Mouse (Mus musculus) liver, embryonic 12.5 days (tissue): ENCODE measurements around the gene Rhox3c. TPM values are rescaled to one million over a fixed set of nuclear protein-coding genes. Genes with fewer than 3 reads are reported as not detected.
"Not testable (repeated sequence)": the region's sequence is repeated elsewhere in the genome, so short reads cannot be mapped to it uniquely, and the experiment has no call there.

Experiments used
- ATAC-seq: fragments of 200-750 bp; cut with Nextera tagmentation; 2 replicates; pipeline ENCODE4 v1.8.0; 2017; ENCODE audit warnings: moderate number of reproducible peaks, mild to moderate bottlenecking, moderate library complexity
- H3K27ac ChIP-seq: fragments of 300-500 bp; sonication (generic); 2 replicates; pipeline ENCODE4 v1.5.1; 2016; ENCODE audit warnings: mild to moderate bottlenecking
- H3K27me3 ChIP-seq: fragments of 300-500 bp; sonication (generic); replicated peaks from 2 replicates; pipeline ENCODE4 v1.6.1; 2016; ENCODE audit warnings: mild to moderate bottlenecking, moderate library complexity
- H3K36me3 ChIP-seq: fragments of 300-500 bp; sonication (generic); 2 replicates; pipeline ENCODE4 v1.6.1; 2016; ENCODE audit warnings: mild to moderate bottlenecking, moderate library complexity
- H3K4me1 ChIP-seq: fragments of 300-500 bp; sonication (generic); 2 replicates; pipeline ENCODE4 v1.6.1; 2016
- H3K4me2 ChIP-seq: fragments of 300-500 bp; sonication (generic); 2 replicates; pipeline ENCODE4 v1.6.1; 2016; ENCODE audit warnings: mild to moderate bottlenecking, moderate library complexity
- H3K4me3 ChIP-seq: fragments of 300-500 bp; sonication (generic); 2 replicates; pipeline ENCODE4 v1.5.1; 2016; ENCODE audit warnings: mild to moderate bottlenecking, moderate library complexity
- H3K9ac ChIP-seq: fragments of 300-500 bp; sonication (generic); 2 replicates; pipeline ENCODE4 v1.6.1; 2016; ENCODE audit warnings: mild to moderate bottlenecking, moderate library complexity
- H3K9me3 ChIP-seq: fragments of 300-500 bp; sonication (generic); replicated peaks from 2 replicates; pipeline ENCODE4 v1.6.1; 2016; ENCODE audit warnings: mild to moderate bottlenecking, moderate library complexity
- WGBS: fragments of 180-500 bp; shearing (Covaris S2); methylation state at CpG from one replicate; pipeline ENCODE4 v1.1.7; 2016; ENCODE audit not compliant: insufficient replicate concordance; 5-methylcytosine and 5-hydroxymethylcytosine counted together
- polyA plus RNA-seq: library from polyadenylated mRNA; unstranded; fragments of >200 nt; fragmentation: Nextera tagmentation; extraction: Ambion mirVana; gene quantifications from 2 replicates; pipeline ENCODE4 v1.2.1, GENCODE M21; 2016

Gene Rhox3c
- not detected in 2 replicates for polyA plus RNA-seq

DNA sequence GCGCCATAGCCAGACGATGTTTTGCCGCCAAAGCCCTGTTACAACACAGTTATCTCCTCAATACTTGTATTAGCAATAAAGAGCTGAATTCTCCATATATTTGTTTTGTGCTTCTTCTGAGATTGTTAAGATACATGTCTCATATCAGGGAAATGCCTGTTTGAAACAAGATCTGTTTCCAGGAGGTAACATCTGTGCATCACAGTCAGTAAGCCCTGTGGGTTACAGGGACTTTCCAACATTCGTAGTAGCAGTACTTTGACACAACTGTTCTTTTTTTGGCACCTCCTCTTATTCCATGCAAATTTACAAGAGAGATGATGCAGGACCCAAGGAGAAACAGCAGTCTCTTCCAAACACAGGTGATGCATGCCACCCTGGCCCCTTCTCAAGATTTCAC is at the start of gene Rhox3c:
Gene Rhox3c (plus strand): TSS at position 301 of the 400 bp plus-strand sequence.
- WGBS, result 80% methylated on average over 3 of the region's 4 CpGs
- H3K4me3 ChIP-seq, ATAC-seq, H3K9ac ChIP-seq, H3K27ac ChIP-seq, H3K36me3 ChIP-seq, H3K9me3 ChIP-seq, H3K4me1 ChIP-seq, H3K27me3 ChIP-seq, H3K4me2 ChIP-seq: not testable (repeated sequence)

GRCm38 (mm10) chrX:37411767-37412166 is 46.6 kb upstream of the Rhox3c start, which contains the start of gene Rhox2b:
TSS of gene Rhox2b (plus strand) at chrX:37412067.
- H3K27ac ChIP-seq, H3K9ac ChIP-seq, H3K4me3 ChIP-seq, H3K36me3 ChIP-seq, ATAC-seq, H3K4me1 ChIP-seq, H3K9me3 ChIP-seq, H3K4me2 ChIP-seq, H3K27me3 ChIP-seq: not testable (repeated sequence)
- WGBS, result no CpG with 5 or more reads among the region's 9 CpGs

- not testable (repeated sequence) for H3K27ac ChIP-seq, H3K9ac ChIP-seq, H3K36me3 ChIP-seq, H3K4me2 ChIP-seq, H3K9me3 ChIP-seq, ATAC-seq, H3K4me3 ChIP-seq, H3K4me1 ChIP-seq, H3K27me3 ChIP-seq
- WGBS, result 82% methylated on average over 14 of the region's 15 CpGs
Observed at GRCm38 (mm10) chrX:37432194-37432593, 26.2 kb upstream of the Rhox3c start, which contains the start of gene Rhox4b. TSS of gene Rhox4b (plus strand) at chrX:37432494.

DNA sequence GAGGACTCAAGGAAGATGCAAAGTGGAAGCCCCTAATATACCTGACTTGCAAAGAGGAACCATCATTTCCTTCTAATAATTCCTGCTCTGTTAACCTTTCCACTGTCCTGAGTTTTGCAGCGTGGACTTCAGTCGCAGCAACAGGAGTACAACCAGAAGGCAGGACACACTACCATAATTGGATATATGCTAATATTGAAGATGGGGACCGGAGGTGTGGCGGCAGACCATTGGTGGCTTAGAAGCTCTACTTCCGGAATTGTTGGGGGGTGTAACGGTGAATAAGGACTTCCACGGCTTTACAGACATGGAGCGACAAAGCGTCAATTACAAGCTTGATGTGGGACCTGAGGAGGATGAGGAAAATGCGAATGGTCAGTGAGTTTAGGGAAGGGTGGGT is 5.0 kb upstream of the Rhox3c start, which contains the start of gene Rhox2c:
Gene Rhox2c (plus strand): TSS at position 301 of the 400 bp plus-strand sequence.
- H3K27me3 ChIP-seq, H3K36me3 ChIP-seq, ATAC-seq, H3K4me3 ChIP-seq, H3K4me1 ChIP-seq, H3K9ac ChIP-seq, H3K27ac ChIP-seq, H3K9me3 ChIP-seq, H3K4me2 ChIP-seq: not testable (repeated sequence)
- WGBS, result 81% methylated on average over 9 of the region's 10 CpGs

- H3K4me3 ChIP-seq, H3K4me1 ChIP-seq, H3K9ac ChIP-seq, ATAC-seq, H3K27ac ChIP-seq, H3K27me3 ChIP-seq, H3K36me3 ChIP-seq, H3K9me3 ChIP-seq, H3K4me2 ChIP-seq: not testable (repeated sequence)
- 80% methylated on average over 14 of the region's 14 CpGs for WGBS
Observed at GRCm38 (mm10) chrX:37480037-37480436, 21.7 kb downstream of the Rhox3c start, which contains the start of gene Rhox4c. TSS of gene Rhox4c (plus strand) at chrX:37480337.

DNA sequence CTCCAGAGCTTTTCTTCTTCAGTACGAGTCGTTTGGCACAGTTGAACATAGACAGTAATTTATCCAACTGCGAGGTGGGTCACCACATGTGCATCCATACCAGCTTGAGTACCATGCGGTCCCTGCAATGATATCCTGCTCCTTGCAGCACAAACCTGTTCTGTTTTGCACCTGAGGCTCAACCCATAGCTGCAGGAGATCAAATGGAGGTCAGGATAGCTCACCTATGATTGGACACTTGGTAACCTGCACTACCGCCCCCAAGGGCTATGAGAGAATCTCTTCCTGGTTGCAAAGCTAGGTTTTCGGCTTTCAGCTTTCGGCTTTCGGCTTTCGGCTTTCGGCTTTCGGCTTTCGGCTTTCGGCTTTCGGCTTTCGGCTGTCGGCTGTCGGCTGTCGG is 55.7 kb downstream of the Rhox3c start, which contains the start of gene Rhox4d:
Gene Rhox4d (plus strand): TSS at position 301 of the 400 bp plus-strand sequence.
- not testable (repeated sequence) for H3K27ac ChIP-seq, ATAC-seq, H3K4me1 ChIP-seq, H3K4me3 ChIP-seq, H3K9me3 ChIP-seq, H3K9ac ChIP-seq, H3K27me3 ChIP-seq, H3K36me3 ChIP-seq, H3K4me2 ChIP-seq
- WGBS, result 88% methylated on average over 16 of the region's 18 CpGs

Other genes with a start within 250 kb of the Rhox3c start
- gene Gm9, start 247.5 kb upstream of the Rhox3c start, polyA plus RNA-seq, result not detected in 2 replicates
- gene Rhox1, start 236.3 kb upstream of the Rhox3c start, polyA plus RNA-seq, result not detected in 2 replicates
- gene Rhox2a, start 213.6 kb upstream of the Rhox3c start, polyA plus RNA-seq, result not detected in 2 replicates
- not detected in 2 replicates for gene Rhox3a, start 208.7 kb upstream of the Rhox3c start, polyA plus RNA-seq
- gene Rhox4a, start 193.2 kb upstream of the Rhox3c start, polyA plus RNA-seq, result not detected in 2 replicates
- not detected in 2 replicates for gene Rhox3a2, start 78.6 kb upstream of the Rhox3c start, polyA plus RNA-seq
- not detected in 2 replicates for gene Rhox4a2, start 67.7 kb upstream of the Rhox3c start, polyA plus RNA-seq
- not detected in 2 replicates for gene Rhox2b, start 46.5 kb upstream of the Rhox3c start, polyA plus RNA-seq
- not detected in 2 replicates for gene Rhox4b, start 26.1 kb upstream of the Rhox3c start, polyA plus RNA-seq
- not detected in 2 replicates for gene Rhox2c, start 4.9 kb upstream of the Rhox3c start, polyA plus RNA-seq
- not detected in 2 replicates for gene Rhox4c, start 21.8 kb downstream of the Rhox3c start, polyA plus RNA-seq
- gene Rhox2d, start 34.8 kb downstream of the Rhox3c start, polyA plus RNA-seq, result not detected in 2 replicates
- gene Rhox4d, start 55.8 kb downstream of the Rhox3c start, polyA plus RNA-seq, result not detected in 2 replicates
- gene Rhox2e, start 71.9 kb downstream of the Rhox3c start, polyA plus RNA-seq, result not detected in 2 replicates
- not detected in 2 replicates for gene Rhox3e, start 83.4 kb downstream of the Rhox3c start, polyA plus RNA-seq
- not detected in 2 replicates for gene Rhox4e, start 98.8 kb downstream of the Rhox3c start, polyA plus RNA-seq
- not detected in 2 replicates for gene Rhox2f, start 112.8 kb downstream of the Rhox3c start, polyA plus RNA-seq
- gene Rhox3f, start 122.4 kb downstream of the Rhox3c start, polyA plus RNA-seq, result not detected in 2 replicates
- not detected in 2 replicates for gene Rhox4f, start 149.1 kb downstream of the Rhox3c start, polyA plus RNA-seq
- not detected in 2 replicates for gene Rhox3g, start 170.0 kb downstream of the Rhox3c start, polyA plus RNA-seq
- not detected in 2 replicates for gene Rhox2g, start 184.9 kb downstream of the Rhox3c start, polyA plus RNA-seq
- not detected in 2 replicates for gene Rhox4g, start 192.7 kb downstream of the Rhox3c start, polyA plus RNA-seq
- not detected in 2 replicates for gene Rhox3h, start 210.2 kb downstream of the Rhox3c start, polyA plus RNA-seq
- not detected in 2 replicates for gene Rhox2h, start 214.7 kb downstream of the Rhox3c start, polyA plus RNA-seq